Comparison of ENCODE assay signal across 9 mouse cellular contexts in genomic region chr3:89613526-89614523, GRCm38 (mm10).
A peak's percentile ranks its signal among the peaks of the same experiment; 100 is the strongest.
DNase-seq lines count a peak whose midpoint lies in the region; ATAC-seq and TF ChIP-seq lines count a peak whose summit lies in the region.
"Had no signal": no experiment of that assay in that cellular context is flagged by ENCODE, and none has a peak within 500 bp of the region (broad histone marks: within the 10 kb centered on the region; RNA-seq: fewer than 3 reads in every experiment).

No protein-coding gene starts in this region.

- intact Hi-C loops in left cerebral cortex, adult 2 months (cut with DNase I): loop anchor here (5.0 kb wide), 1 partner anchor 92 kb away; the partner anchor contains the start of gene Kcnn3

- H3K36me3 ChIP-seq in intestine, embryonic 16.5 days (ENCODE audit: control insufficient read depth, insufficient read depth, low read length): no peaks in the 10 kb centered on the region
- no peaks in the 10 kb centered on the region for H3K36me3 ChIP-seq in midbrain, embryonic 15.5 days (replicated peaks)

- no peak for TF ChIP-seq CTCF in left cerebral cortex, adult 2 months (IDR thresholded peaks at IDR 0.05)

- H3K4me1 ChIP-seq in intestine, embryonic 16.5 days (ENCODE audit: control insufficient read depth, insufficient read depth, low read length): peaks cover 16% of the 10 kb centered on the region; the same call in 1 of the 2 replicates
- peaks cover 31% of the 10 kb centered on the region for H3K4me1 ChIP-seq in midbrain, embryonic 15.5 days

- H3K4me2 ChIP-seq in intestine, embryonic 16.5 days (ENCODE audit: low read depth, low read length): no peak overlapping the region
- H3K4me2 ChIP-seq in midbrain, embryonic 15.5 days: no peak overlapping the region

- no peak overlapping the region for H3K4me3 ChIP-seq in intestine, embryonic 16.5 days (ENCODE audit: low read length)
- no peak overlapping the region for H3K4me3 ChIP-seq in left cerebral cortex, adult 2 months
- H3K4me3 ChIP-seq in midbrain, embryonic 15.5 days: no peak overlapping the region

- ATAC-seq in intestine, embryonic 16.5 days: peak; percentile 90
- ATAC-seq in midbrain, embryonic 15.5 days (replicated peaks): peak; percentile 79
- ATAC-seq in megakaryocyte, adult 5-6 weeks (ENCODE audit: poor library complexity, severe bottlenecking): no peak

- DNase-seq in adrenal gland, adult 2 months: peak; percentile 87
- DNase-seq in cerebellum, postnatal 25 days: peak; percentile 49 to 56
- DNase-seq in gastrocnemius, postnatal 25 days: peak; percentile 35
- peak; percentile 69 to 71 for DNase-seq in left cerebral cortex, adult 2 months (ENCODE audit: extremely low spot score in 1 of 2, low spot score in 2 of 2)
- peak; percentile 89 for DNase-seq in testis, postnatal 10 days (ENCODE audit: low spot score)

- peak overlapping the region; percentile 70 for H3K27ac ChIP-seq in intestine, embryonic 16.5 days (ENCODE audit: low read length)
- 0 out of 2 replicates have a peak overlapping the region, but pooled peaks have one; percentile 28 for H3K27ac ChIP-seq in left cerebral cortex, adult 2 months
- H3K27ac ChIP-seq in midbrain, embryonic 15.5 days: peak overlapping the region; percentile 60
- H3K27ac ChIP-seq: macrophage had no signal

- H3K9ac ChIP-seq in intestine, embryonic 16.5 days (ENCODE audit: low read depth, low read length): no peak overlapping the region
- no peak overlapping the region for H3K9ac ChIP-seq in midbrain, embryonic 15.5 days

- 31% methylated on average over 18 of the region's 18 CpGs for WGBS in intestine, embryonic 16.5 days
- WGBS in midbrain, embryonic 15.5 days: 29% methylated on average over 18 of the region's 18 CpGs

- H3K27me3 ChIP-seq in intestine, embryonic 16.5 days (replicated peaks; ENCODE audit: control insufficient read depth, insufficient read depth, low read length): no peaks in the 10 kb centered on the region
- no peaks in the 10 kb centered on the region for H3K27me3 ChIP-seq in midbrain, embryonic 15.5 days (replicated peaks)

- no peaks in the 10 kb centered on the region for H3K9me3 ChIP-seq in intestine, embryonic 16.5 days (ENCODE audit: control insufficient read depth, low read length)
- no peaks in the 10 kb centered on the region for H3K9me3 ChIP-seq in midbrain, embryonic 15.5 days

Comparison
In these comparisons a context has a peak if more than half of its experiments do, and no peak if none do; other contexts are left out.
1. DNase-seq: peak in every context shown above with its lines; median percentile 89 in testis, postnatal 10 days; 87 in adrenal gland, adult 2 months; 70 in left cerebral cortex, adult 2 months; 52 in cerebellum, postnatal 25 days; 35 in gastrocnemius, postnatal 25 days.